Mouse (Mus musculus) embryonic fibroblast, embryonic 13.5 days (primary cell): Measurements from ENCODE around the gene Tas2r143. TPM values are rescaled to one million over a fixed set of nuclear protein-coding genes. Genes with fewer than 3 reads are reported as not detected.

Experiments used
- H3K27ac ChIP-seq: 2 replicates; pipeline ENCODE4 v1.5.1; 2012; ENCODE audit warnings: low read length, control low read depth, inconsistent platforms; ENCODE audit not compliant: insufficient read depth
- H3K4me1 ChIP-seq: 2 replicates; pipeline ENCODE4 v1.6.1; 2011; ENCODE audit warnings: low read length; ENCODE audit not compliant: control insufficient read depth, insufficient read depth
- H3K4me3 ChIP-seq: 2 replicates; pipeline ENCODE4 v1.5.1; 2011; ENCODE audit warnings: mild to moderate bottlenecking, control low read depth, low read length; ENCODE audit not compliant: insufficient read depth
- CTCF ChIP-seq: IDR thresholded peaks from 2 replicates; pipeline ENCODE4 v1.5.1; 2011; ENCODE audit warnings: mild to moderate bottlenecking, control low read depth, low read length, moderate library complexity, borderline replicate concordance; ENCODE audit not compliant: insufficient read depth
- POLR2A ChIP-seq: IDR thresholded peaks from 2 replicates; pipeline ENCODE4 v1.6.1; 2011; ENCODE audit warnings: low read depth, mild to moderate bottlenecking, control low read depth, low read length, moderate library complexity
- polyA plus RNA-seq: library from polyadenylated mRNA; stranded (reverse); fragments of >200 nt; gene quantifications from 2 replicates; pipeline ENCODE4 v1.2.4, GENCODE M21; 2011; ENCODE audit warnings: low read depth; ENCODE audit not compliant: missing spikeins, insufficient read length

Tas2r143 gene
- polyA plus RNA-seq, 1 experiment: not detected

DNA sequence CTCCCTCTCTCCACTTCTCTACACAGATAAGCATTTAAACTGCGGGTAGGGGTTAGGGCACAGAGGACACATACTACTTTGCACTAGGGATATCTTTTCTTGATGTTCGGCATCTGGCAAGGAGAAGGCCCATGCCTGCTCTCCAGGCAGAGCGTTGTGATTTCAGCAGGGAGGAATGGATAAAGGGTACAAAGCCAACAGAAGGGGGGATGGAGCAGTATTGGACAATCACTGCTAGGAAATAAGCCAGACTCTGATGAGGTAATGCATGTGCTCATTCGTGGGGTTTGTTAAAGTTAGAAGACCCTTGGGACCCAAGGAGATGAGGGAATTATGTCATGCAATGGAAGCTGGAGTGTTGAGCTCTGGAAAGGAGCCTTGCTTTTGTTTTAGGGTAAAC, 25.3 kb upstream of the Tas2r143 start:
- Histone ChIP-seq H3K27ac (peak overlapping the region; percentile 30; the same call in 1 of the 2 replicates), H3K4me1 (peaks cover 16% of the 10 kb centered on the region; the same call in 1 of the 2 replicates), H3K4me3 (no peak overlapping the region)
- TF ChIP-seq POLR2A (no peak), CTCF (no peak)

DNA sequence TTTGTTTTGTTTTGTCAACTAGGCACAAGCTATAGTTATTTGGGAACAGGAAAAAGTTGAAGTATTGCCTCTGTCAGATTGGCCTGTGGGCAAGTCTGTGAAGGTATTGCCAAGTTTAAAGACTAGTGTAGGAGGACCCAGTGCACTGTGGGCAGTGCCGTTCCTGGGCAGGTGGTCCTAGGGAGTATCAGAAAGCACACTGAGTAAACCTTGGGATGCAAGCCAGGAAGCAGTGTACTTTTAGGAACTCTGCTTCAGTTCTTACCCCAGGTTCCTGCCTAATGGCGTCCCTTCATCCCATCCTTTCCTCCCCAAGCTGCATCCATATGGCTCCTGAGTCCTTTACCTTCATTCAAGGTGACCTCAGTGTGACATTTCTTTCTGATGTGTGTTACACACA, 24.9 kb upstream of the Tas2r143 start:
- TF ChIP-seq POLR2A: no peak
- no peak for TF ChIP-seq CTCF
- Histone ChIP-seq H3K4me1 (peaks cover 14% of the 10 kb centered on the region; the same call in 1 of the 2 replicates), H3K4me3 (no peak overlapping the region), H3K27ac (no peak overlapping the region)

DNA sequence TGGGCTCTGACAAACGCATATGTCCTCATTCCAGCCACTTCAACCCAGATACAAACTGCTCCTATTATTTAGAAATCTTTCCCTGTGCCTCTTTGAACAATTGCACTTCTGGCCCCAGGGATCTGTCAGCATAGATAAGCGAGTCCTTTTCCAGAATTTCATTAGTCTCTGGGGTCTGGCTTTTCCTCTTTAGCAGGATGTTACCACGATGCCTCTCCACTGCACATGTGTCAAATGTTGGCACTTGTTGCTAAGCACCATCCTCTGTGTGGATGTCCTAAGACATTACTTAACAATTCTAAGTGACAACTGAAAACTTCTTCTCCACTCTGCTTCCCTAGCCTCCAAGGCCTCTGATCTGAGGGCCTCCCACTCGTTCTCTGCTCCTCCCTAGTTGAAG, 24.0 kb upstream of the Tas2r143 start:
- Histone ChIP-seq H3K4me1 (peaks cover 14% of the 10 kb centered on the region; the same call in 1 of the 2 replicates), H3K4me3 (no peak overlapping the region), H3K27ac (no peak overlapping the region)
- TF ChIP-seq POLR2A: no peak
- TF ChIP-seq CTCF: no peak

DNA sequence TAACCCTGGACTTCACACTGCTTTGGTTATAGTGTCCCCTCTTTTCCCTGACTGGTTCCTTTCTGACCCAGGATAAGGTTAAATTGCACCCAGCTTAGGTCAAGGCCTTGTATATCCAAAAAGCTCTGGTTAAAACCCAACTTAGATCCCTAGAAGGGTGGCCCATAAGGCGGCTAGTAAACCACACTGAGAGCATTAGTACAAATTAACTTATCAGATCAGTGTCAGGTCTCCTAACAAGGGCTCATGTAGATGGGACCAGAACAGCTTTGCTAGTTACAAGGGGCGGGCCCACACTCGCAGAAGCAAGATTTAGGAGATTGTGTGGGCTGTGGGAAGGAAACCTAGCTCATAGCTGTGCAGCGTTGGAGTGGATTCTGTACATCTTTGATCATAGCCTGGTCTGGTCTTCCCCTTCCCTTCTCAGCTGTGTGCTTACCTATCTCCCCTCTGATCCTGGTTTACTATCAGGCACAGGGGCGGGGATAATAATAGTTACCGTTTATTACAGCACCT, 23.5 kb upstream of the Tas2r143 start:
- no peak overlapping the region for H3K27ac ChIP-seq
- peaks cover 16% of the 10 kb centered on the region for H3K4me1 ChIP-seq
- H3K4me3 ChIP-seq: no peak overlapping the region
- TF ChIP-seq CTCF: no peak
- no peak for TF ChIP-seq POLR2A

DNA sequence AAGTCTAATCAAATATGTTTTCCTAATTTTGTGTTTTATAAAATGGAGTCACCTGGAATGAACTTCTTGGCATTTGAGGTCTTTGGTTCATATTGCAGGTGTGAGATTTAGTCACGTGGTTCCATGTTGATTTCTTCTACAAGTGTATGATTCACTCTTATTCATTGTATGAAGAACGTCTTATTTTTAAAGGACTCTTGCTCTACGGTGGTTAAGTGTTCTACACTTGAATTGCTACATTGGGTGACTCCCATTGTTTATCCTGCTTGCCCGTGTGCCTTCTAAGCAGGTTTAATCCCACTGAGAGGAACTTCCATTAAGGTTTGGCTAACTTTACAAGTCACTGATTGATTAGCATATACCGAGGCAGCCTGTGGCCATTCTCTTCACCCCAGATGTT, 22.8 kb upstream of the Tas2r143 start:
- TF ChIP-seq CTCF (no peak), POLR2A (no peak)
- no peak overlapping the region for H3K27ac ChIP-seq
- H3K4me1 ChIP-seq: peaks cover 19% of the 10 kb centered on the region
- no peak overlapping the region for H3K4me3 ChIP-seq

DNA sequence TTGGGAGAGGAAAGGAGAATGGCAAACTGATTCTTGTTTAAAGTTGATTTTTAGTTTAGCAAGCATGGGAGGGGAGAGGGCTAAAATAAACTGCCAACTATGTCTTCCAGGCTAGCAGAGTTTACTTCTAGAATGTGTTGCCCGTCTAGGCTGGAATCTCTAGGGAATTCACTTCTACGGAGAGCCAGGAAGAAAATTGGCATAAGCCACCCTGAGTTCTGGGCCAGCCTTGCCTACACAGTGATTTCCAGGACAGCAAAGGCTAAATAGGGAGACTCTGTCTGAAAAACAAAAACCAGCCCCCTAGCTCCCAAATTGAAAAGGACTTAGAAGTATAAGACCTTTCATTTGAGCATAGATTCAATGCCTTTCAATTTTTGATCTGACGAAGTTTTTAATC, 20.5 kb upstream of the Tas2r143 start:
- Histone ChIP-seq H3K27ac (no peak overlapping the region), H3K4me3 (no peak overlapping the region), H3K4me1 (peaks cover 14% of the 10 kb centered on the region)
- TF ChIP-seq POLR2A (no peak), CTCF (no peak)

DNA sequence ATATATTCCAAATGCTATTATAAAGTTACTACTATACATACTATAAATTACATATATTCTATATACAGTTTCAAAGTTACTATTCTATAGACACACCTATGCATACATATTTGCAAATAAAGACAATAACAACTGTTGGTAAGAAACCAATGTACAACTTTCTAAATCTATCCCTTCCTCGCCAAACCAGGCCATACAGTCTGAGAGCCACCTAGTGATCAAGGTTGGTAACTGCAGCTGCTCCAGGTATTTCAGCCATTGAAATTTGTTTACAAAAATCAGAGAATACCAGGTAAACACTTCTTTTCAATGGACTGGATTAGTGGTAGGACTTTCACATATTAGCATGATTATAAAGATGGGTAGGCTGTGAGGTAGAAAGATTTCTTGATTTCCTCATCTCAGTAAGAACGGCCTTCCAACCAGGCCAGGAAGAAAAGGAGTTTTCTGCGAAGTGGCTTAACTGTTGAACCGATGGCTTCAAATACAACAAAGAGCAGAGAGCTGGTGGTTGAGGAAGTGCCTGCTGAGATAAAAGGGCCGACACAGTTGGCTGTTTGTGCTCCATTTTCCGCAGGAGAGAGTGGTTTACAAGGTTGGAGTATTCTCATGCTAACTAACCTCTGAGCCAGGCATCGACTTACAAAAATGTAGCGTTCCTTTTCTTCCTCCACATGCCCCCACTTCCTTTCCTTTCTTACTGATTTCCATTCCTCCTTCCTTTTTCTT, 19.5 kb upstream of the Tas2r143 start:
- Histone ChIP-seq H3K4me3 (no peak overlapping the region), H3K27ac (no peak overlapping the region), H3K4me1 (peaks cover 7% of the 10 kb centered on the region; the same call in 1 of the 2 replicates)
- TF ChIP-seq CTCF (no peak; the same call in 1 of the 2 replicates), POLR2A (no peak)

DNA sequence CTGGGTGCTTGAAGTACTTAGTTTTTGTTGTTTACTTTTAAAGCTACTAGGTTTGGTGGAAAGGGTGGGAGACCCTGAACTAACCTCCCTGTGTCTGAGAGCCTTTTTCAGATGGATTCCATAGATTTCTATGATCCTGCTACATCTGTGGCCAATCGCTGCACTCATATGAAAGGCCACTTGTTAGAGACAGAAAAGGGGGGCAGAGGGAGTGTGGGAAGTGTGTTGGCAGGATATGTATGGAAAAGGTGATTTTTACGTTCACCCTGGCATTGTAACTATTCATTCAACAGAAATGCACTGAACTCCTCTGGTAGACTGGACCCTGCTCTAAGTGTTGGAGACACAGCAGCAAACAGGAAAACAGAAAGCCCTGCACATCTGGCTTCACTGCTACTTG, 18.8 kb upstream of the Tas2r143 start:
- no peak overlapping the region for H3K4me3 ChIP-seq
- H3K4me1 ChIP-seq: peaks cover 7% of the 10 kb centered on the region; the same call in 1 of the 2 replicates
- no peak overlapping the region; the same call in 1 of the 2 replicates for H3K27ac ChIP-seq
- TF ChIP-seq POLR2A: no peak
- TF ChIP-seq CTCF: no peak

DNA sequence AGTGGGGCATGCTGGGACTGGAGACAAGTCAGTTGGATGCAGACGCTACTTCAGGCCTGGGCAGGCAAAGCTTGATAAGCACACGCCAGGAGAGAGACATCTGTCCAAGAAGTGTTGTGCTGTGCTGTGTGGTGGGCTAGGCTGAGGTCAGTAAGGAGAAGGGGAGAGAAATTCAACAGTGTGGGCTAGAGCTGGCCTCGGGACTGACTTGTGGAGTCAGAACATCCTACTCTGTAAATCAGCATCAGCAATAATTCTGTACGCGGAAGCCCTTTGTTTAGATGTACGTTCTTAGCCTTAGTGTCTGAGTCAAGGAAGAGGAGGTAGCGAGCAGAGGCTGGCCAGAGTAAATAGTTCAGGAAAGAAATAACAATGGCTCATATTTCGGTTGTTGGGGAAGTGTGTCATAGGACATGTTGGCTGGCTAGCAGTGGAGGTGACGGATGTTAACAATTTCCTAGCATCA, 18.1 kb upstream of the Tas2r143 start:
- Histone ChIP-seq H3K27ac (peak overlapping the region; percentile 36), H3K4me1 (peaks cover 7% of the 10 kb centered on the region; the same call in 1 of the 2 replicates), H3K4me3 (no peak overlapping the region)
- TF ChIP-seq CTCF: no peak
- TF ChIP-seq POLR2A: no peak

DNA sequence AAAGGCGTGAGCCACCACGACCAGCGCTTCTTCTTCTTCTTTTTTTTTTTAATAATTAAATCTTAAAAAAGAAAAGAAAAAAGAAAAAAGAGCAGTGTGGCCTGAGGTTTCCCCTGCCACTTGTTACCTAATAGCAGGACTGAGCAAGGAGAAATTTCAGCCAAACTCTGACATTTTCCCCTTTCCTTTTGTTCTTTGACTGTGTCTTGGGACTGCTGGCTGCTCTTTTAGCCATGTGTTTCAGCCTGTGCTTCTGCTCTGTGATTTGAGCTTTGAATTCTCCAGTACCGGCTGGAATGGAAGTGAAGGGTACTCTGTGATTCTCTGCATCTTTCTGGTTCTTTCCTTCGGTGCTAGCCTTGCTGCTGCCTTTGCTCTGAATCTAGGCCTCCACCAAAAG, 16.7 kb upstream of the Tas2r143 start:
- Histone ChIP-seq H3K4me1 (peaks cover 7% of the 10 kb centered on the region; the same call in 1 of the 2 replicates), H3K4me3 (no peak overlapping the region), H3K27ac (no peak overlapping the region)
- TF ChIP-seq CTCF: no peak
- TF ChIP-seq POLR2A: no peak

DNA sequence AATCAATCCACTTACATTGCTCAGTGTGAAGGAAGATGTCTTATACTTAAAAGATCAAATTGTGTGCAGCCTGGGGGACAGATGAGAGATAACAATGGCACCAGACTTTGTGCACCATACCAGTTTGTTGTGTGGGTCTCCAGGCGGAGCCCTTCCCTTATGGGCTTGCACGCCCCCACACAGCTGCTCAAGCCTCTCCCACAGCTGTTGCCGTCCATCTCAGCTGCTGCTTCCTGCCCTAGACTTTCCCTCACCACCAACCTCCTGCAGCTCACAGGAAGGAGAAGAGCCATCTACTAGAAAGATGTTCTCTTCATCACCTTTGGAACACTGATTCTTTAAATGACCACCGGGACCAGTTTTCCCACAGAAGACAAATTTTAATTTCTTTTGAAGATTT, 14.4 kb upstream of the Tas2r143 start:
- H3K27ac ChIP-seq: no peak overlapping the region
- TF ChIP-seq POLR2A (no peak), CTCF (no peak)
- H3K4me3 ChIP-seq: no peak overlapping the region
- peaks cover 12% of the 10 kb centered on the region for H3K4me1 ChIP-seq
